Mouse (Mus musculus) intestine, postnatal 0 days (tissue): Measurements from ENCODE around the gene Slc6a17. TPM values are rescaled to one million over a fixed set of nuclear protein-coding genes. Genes with fewer than 3 reads are reported as not detected.

Experiments used
- ATAC-seq: fragments of 200-750 bp; cut with Nextera tagmentation; 2 replicates; pipeline ENCODE4 v1.8.0; 2017; ENCODE audit warnings: mild to moderate bottlenecking, moderate TSS enrichment, moderate library complexity
- H3K27ac ChIP-seq: fragments of 300-500 bp; sonication (generic); 2 replicates; pipeline ENCODE4 v1.5.1; 2014; ENCODE audit warnings: mild to moderate bottlenecking, low read depth, low read length, moderate library complexity
- H3K27me3 ChIP-seq: fragments of 300-500 bp; sonication (generic); replicated peaks from 2 replicates; pipeline ENCODE4 v1.6.1; 2014; ENCODE audit warnings: low read length, mixed read lengths; ENCODE audit not compliant: control insufficient read depth, insufficient read depth
- H3K36me3 ChIP-seq: fragments of 300-500 bp; sonication (generic); 2 replicates; pipeline ENCODE4 v1.6.1; 2014; ENCODE audit warnings: mild to moderate bottlenecking, moderate library complexity; ENCODE audit not compliant: control insufficient read depth, insufficient read depth
- H3K4me1 ChIP-seq: fragments of 300-500 bp; sonication (generic); replicated peaks from 2 replicates; pipeline ENCODE4 v1.6.1; 2014; ENCODE audit warnings: antibody characterized with exemption, low read length, mixed read lengths; ENCODE audit not compliant: control insufficient read depth, insufficient read depth
- H3K4me2 ChIP-seq: fragments of 300-500 bp; sonication (generic); replicated peaks from 2 replicates; pipeline ENCODE4 v1.6.1; 2014; ENCODE audit warnings: low read depth, mild to moderate bottlenecking, moderate library complexity
- H3K4me3 ChIP-seq: fragments of 300-500 bp; sonication (generic); 2 replicates; pipeline ENCODE4 v1.5.1; 2014; ENCODE audit warnings: low read depth, low read length
- H3K9ac ChIP-seq: fragments of 300-500 bp; sonication (generic); 2 replicates; pipeline ENCODE4 v1.6.1; 2014; ENCODE audit warnings: mild to moderate bottlenecking, low read depth, low read length
- H3K9me3 ChIP-seq: fragments of 300-500 bp; sonication (generic); 2 replicates; pipeline ENCODE4 v1.6.1; 2016; ENCODE audit warnings: mixed run types; ENCODE audit not compliant: control insufficient read depth
- CTCF ChIP-seq: sonication (generic); IDR thresholded peaks from 2 replicates; pipeline ENCODE4 v1.5.1; 2016; ENCODE audit warnings: low read depth, mild to moderate bottlenecking, control low read depth, antibody characterized with exemption, moderate library complexity
- WGBS: fragments of 180-500 bp; shearing (Covaris S2); extraction: QIAGEN DNeasy Blood & Tissue Kit; methylation state at CpG from one replicate; pipeline ENCODE4 v1.1.7; 2014; 5-methylcytosine and 5-hydroxymethylcytosine counted together
- polyA plus RNA-seq: library from polyadenylated mRNA; unstranded; fragments of >200 nt; fragmentation: Nextera tagmentation; extraction: Ambion mirVana; gene quantifications from 2 replicates; pipeline ENCODE4 v1.2.1, GENCODE M21; 2015

Slc6a17 gene
- polyA plus RNA-seq, 1 experiment from 2014 or later: 1.7 TPM

DNA sequence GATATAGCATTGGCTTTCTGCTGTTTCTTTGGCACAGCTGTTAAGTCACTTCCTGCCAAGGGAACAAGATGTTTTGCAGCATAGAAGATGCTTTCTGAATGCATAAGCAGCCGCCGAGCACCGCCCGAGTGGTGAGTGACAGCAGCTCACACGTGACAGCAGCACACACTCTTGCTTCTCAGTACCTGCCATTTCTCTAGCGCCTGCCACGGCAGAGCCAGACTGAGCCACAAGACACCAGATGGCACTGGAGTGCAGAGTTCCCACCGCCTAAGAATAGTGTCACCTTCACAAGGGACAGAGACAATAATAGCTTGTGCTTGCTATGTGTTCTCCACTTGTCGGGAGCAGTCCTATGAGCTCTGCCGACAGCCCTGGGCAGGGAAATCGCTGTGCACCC is 34.5 kb downstream of the Slc6a17 start:
- peaks cover 3% of the 10 kb centered on the region; the same call in 1 of the 2 replicates for H3K27me3 ChIP-seq
- peak; percentile 33 for TF ChIP-seq CTCF
- H3K4me2 ChIP-seq: no peak overlapping the region
- no peak overlapping the region for H3K27ac ChIP-seq
- WGBS: 39% methylated on average over 11 of the region's 11 CpGs
- no peak for ATAC-seq
- H3K4me3 ChIP-seq: no peak overlapping the region
- H3K4me1 ChIP-seq: no peaks in the 10 kb centered on the region
- H3K9ac ChIP-seq: no peak overlapping the region
- H3K36me3 ChIP-seq: no peaks in the 10 kb centered on the region
- H3K9me3 ChIP-seq: no peaks in the 10 kb centered on the region

DNA sequence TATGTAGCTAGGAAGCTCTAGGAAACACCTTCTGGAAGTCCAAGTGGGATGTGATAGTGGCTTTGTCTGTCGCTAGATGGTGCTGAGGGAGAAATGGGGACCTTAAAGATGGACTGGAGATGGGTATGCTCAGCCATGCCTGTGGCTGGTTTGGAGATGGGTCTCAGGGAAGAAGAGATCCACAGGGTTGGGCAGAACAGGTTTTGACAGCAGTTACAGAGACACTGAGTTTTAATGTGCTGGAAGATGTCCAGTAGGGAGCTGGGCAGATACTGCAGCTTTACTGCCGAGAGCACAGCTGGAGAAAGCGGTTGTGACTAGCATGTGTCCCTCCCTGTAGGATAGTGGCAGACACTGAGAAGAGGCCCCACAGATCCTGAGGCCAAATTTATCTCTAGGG is 37.2 kb downstream of the Slc6a17 start:
- Histone ChIP-seq H3K9ac (no peak overlapping the region), H3K4me2 (no peak overlapping the region), H3K27ac (no peak overlapping the region), H3K4me3 (no peak overlapping the region), H3K9me3 (no peaks in the 10 kb centered on the region), H3K27me3 (0 out of 2 replicates have a peak, but pooled peaks cover 3% of the 10 kb centered on the region), H3K36me3 (no peaks in the 10 kb centered on the region), H3K4me1 (no peaks in the 10 kb centered on the region)
- TF ChIP-seq CTCF: no peak
- WGBS: 59% methylated on average over 3 of the region's 3 CpGs
- ATAC-seq: no peak

DNA sequence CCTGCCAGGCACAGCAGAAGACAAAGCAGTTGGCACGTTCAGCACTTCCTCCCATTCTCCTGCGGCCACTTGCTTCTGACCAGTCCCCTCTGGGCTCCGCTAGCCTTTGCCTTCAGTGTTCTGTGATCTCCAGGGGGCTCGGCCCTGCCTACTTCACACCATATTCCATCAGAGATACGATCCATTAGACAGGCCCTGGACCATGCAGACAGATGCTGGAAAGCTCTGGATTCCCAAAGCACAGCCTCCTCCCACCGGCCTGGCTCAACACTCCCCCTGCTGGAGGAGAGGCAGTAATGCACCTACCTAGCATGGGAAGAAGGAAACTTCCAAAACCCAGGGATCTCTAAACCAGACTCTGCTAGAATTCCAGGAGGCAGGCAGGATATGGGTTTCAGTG is 45.6 kb downstream of the Slc6a17 start:
- H3K36me3 ChIP-seq: no peaks in the 10 kb centered on the region
- ATAC-seq: no peak
- H3K27me3 ChIP-seq: no peaks in the 10 kb centered on the region
- no peaks in the 10 kb centered on the region for H3K9me3 ChIP-seq
- H3K4me2 ChIP-seq: no peak overlapping the region
- H3K27ac ChIP-seq: no peak overlapping the region
- WGBS: 33% methylated on average over 6 of the region's 6 CpGs
- H3K4me1 ChIP-seq: no peaks in the 10 kb centered on the region
- H3K9ac ChIP-seq: no peak overlapping the region
- peak; percentile 96 for TF ChIP-seq CTCF
- H3K4me3 ChIP-seq: no peak overlapping the region

DNA sequence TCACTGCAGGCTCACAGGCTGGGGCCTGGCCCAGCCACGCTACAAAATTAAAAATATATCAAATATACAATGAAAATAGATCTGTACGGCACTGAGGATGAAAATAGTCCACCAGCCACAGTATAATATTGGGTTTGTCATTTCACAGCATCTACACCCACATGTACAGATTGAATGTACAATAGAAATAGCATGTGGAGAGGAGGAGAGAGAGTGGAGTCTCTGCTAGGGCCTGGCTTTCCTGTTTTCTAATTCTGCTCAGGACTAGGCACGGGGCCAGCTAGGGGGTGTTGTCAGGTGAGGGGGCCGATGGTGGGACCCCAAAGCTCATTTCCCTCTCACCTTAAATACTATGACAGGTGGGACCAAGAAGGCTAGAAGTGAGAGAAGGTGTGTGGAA is 48.8 kb downstream of the Slc6a17 start:
- Histone ChIP-seq H3K27me3 (no peaks in the 10 kb centered on the region), H3K27ac (no peak overlapping the region), H3K9me3 (no peaks in the 10 kb centered on the region), H3K4me1 (no peaks in the 10 kb centered on the region), H3K9ac (no peak overlapping the region), H3K36me3 (no peaks in the 10 kb centered on the region), H3K4me3 (no peak overlapping the region), H3K4me2 (no peak overlapping the region)
- 74% methylated on average over 4 of the region's 4 CpGs for WGBS
- TF ChIP-seq CTCF: no peak
- ATAC-seq: no peak

DNA sequence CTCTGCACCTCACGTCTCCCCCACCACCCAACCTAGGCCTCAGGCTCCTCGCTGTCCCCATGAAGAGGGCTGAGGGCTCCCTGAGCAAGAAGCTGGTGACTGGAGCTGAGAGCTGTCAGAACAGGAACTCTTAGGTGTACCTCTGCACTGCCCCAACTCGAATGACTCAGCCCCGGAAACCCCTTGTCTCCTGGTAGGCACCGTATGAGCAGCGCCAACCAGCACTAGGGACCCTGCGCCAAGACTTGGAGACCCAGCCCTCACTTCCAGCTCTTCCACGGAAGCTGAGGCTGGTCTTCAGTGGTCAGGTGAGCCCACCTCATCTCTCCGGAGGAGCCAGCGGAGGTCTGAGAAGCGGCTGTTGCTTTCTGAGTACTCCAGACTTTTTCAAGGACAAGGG is 49.7 kb downstream of the Slc6a17 start:
- H3K9me3 ChIP-seq: no peaks in the 10 kb centered on the region
- no peak overlapping the region for H3K27ac ChIP-seq
- H3K9ac ChIP-seq: no peak overlapping the region
- H3K36me3 ChIP-seq: no peaks in the 10 kb centered on the region
- no peak for TF ChIP-seq CTCF
- no peak overlapping the region for H3K4me3 ChIP-seq
- WGBS: 85% methylated on average over 11 of the region's 11 CpGs
- no peaks in the 10 kb centered on the region for H3K27me3 ChIP-seq
- ATAC-seq: no peak
- H3K4me2 ChIP-seq: no peak overlapping the region
- no peaks in the 10 kb centered on the region for H3K4me1 ChIP-seq

DNA sequence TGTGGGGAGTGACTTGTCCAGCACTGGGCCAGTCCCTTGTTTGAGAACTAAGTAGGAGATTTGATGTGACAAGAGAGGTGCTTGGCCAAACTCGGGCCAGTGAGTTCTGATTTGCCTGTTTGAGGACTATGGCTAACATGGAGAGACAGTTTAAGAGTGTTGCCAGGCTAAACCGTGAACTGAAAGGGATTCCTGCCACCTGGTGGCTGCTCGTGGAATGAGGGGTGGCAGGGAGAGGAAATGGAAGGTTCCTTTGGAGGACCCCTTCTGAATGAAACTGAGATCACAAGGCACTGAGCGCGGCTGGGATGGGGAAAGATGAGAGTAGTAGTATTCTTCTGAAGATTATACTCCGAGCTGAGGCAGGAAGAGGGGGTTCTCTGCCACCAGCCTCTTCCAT is 51.2 kb downstream of the Slc6a17 start:
- no peak for ATAC-seq
- Histone ChIP-seq H3K27me3 (peaks cover 14% of the 10 kb centered on the region), H3K4me1 (no peaks in the 10 kb centered on the region), H3K9ac (no peak overlapping the region), H3K4me3 (no peak overlapping the region), H3K27ac (no peak overlapping the region), H3K4me2 (no peak overlapping the region), H3K36me3 (no peaks in the 10 kb centered on the region), H3K9me3 (no peaks in the 10 kb centered on the region)
- WGBS: 6% methylated on average over 6 of the region's 6 CpGs
- peak; percentile 87 for TF ChIP-seq CTCF

DNA sequence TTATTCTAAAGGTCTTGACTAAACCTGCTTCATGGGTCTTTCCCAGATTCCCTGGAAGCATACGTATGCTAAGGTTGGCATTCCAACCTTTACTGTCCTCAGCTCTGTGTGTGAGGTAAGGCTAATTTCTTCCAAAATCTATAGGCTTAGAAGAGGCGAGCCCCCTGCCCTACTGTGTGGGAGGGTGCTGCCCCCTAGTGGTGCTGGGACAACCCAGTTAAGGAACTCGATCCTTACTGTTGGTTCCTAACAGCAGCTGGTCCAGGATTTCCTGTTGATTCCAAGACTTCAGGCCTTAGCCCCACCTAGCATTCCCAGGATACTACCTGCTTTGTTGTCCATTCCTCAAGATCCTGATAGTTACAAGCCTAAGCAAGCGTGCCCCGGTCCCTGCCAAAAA is 55.7 kb downstream of the Slc6a17 start:
- peaks cover 58% of the 10 kb centered on the region for H3K27me3 ChIP-seq
- H3K4me2 ChIP-seq: no peak overlapping the region
- H3K4me1 ChIP-seq: no peaks in the 10 kb centered on the region
- peak; percentile 93 for TF ChIP-seq CTCF
- H3K9me3 ChIP-seq: no peaks in the 10 kb centered on the region
- H3K9ac ChIP-seq: no peak overlapping the region
- no peak overlapping the region for H3K4me3 ChIP-seq
- H3K27ac ChIP-seq: no peak overlapping the region
- 17% methylated on average over 5 of the region's 5 CpGs for WGBS
- H3K36me3 ChIP-seq: no peaks in the 10 kb centered on the region
- no peak for ATAC-seq
